Comparison of ENCODE assay signal across 19 mouse cellular contexts in the genomic region with DNA sequence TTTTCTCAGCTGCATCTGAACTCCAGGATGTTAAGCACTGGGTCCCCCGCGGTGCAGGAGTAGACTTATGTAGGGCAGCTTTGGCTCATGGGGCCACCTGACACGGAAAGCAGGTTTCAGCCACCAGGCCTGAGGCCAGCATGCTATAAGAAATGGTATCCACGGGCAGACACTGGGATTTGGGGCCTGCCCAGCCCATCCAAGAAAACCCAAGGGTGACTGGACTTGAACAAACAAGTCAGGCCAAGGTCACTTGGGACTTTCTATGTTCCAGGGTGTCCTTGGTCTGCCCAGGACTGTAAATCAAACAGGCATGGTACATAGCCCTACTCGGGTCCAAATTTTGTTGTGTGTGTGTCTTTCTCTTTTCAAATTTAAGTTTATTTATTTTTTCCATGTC. TPM values are rescaled to one million over a fixed set of nuclear protein-coding genes. Genes with fewer than 3 reads are reported as not detected.
DNase-seq lines count a peak whose midpoint lies in the region; ATAC-seq and TF ChIP-seq lines count a peak whose summit lies in the region.
"Had no signal": no experiment of that assay in that cellular context is flagged by ENCODE, and none has a peak within 500 bp of the region (broad histone marks: within the 10 kb centered on the region; RNA-seq: fewer than 3 reads in every experiment).

No protein-coding gene starts in this region.

- H3K36me3 ChIP-seq in forebrain, embryonic 15.5 days: no peaks in the 10 kb centered on the region
- no peaks in the 10 kb centered on the region for H3K36me3 ChIP-seq in forebrain, postnatal 0 days (ENCODE audit: insufficient read depth)
- no peaks in the 10 kb centered on the region for H3K36me3 ChIP-seq in heart, postnatal 0 days (replicated peaks; ENCODE audit: control insufficient read depth, insufficient read depth, low read length)
- H3K36me3 ChIP-seq in ES-E14 (ENCODE audit: control insufficient read depth, insufficient read depth, low read length, poor library complexity, severe bottlenecking): no peaks in the 10 kb centered on the region
- no peaks in the 10 kb centered on the region for H3K36me3 ChIP-seq in limb, embryonic 10.5 days

- WGBS in forebrain, embryonic 15.5 days: 56% methylated on average over 5 of the region's 5 CpGs
- 45% methylated on average over 5 of the region's 5 CpGs for WGBS in forebrain, postnatal 0 days
- 54% methylated on average over 5 of the region's 5 CpGs for WGBS in heart, postnatal 0 days
- 46% methylated on average over 5 of the region's 5 CpGs for WGBS in limb, embryonic 10.5 days

- TF ChIP-seq CTCF in forebrain, postnatal 0 days (IDR thresholded peaks at IDR 0.05; ENCODE audit: low read depth): no peak
- no peak for TF ChIP-seq CTCF in heart, postnatal 0 days (IDR thresholded peaks at IDR 0.05; ENCODE audit: low read depth)

- H3K27ac ChIP-seq in forebrain, embryonic 15.5 days (replicated peaks): peak overlapping the region; percentile 55; the same call in 1 of the 2 replicates
- no peak overlapping the region for H3K27ac ChIP-seq in forebrain, postnatal 0 days (ENCODE audit: low read depth, low read length)
- peak overlapping the region; percentile 63 for H3K27ac ChIP-seq in heart, postnatal 0 days (ENCODE audit: low read depth)
- H3K27ac ChIP-seq in ES-E14 (ENCODE audit: insufficient read depth, low read depth, low read length, poor library complexity, severe bottlenecking): peak overlapping the region; percentile 20; the same call in 1 of the 2 replicates
- H3K27ac ChIP-seq in limb, embryonic 10.5 days: peak overlapping the region; percentile 64

- no peak for TF ChIP-seq EP300 in heart, postnatal 0 days (IDR thresholded peaks at IDR 0.05; ENCODE audit: low read depth)

- no peak overlapping the region for H3K4me3 ChIP-seq in forebrain, embryonic 15.5 days
- H3K4me3 ChIP-seq in forebrain, postnatal 0 days (ENCODE audit: low read depth, low read length): no peak overlapping the region
- H3K4me3 ChIP-seq in heart, postnatal 0 days (ENCODE audit: low read depth, low read length): no peak overlapping the region
- no peak overlapping the region for H3K4me3 ChIP-seq in ES-E14 (ENCODE audit: insufficient read depth in 1 of 2, low read depth in 1 of 2, low read length in 2 of 2, poor library complexity in 1 of 2, severe bottlenecking in 1 of 2)
- no peak overlapping the region for H3K4me3 ChIP-seq in limb, embryonic 10.5 days
- H3K4me3 ChIP-seq: megakaryocyte, embryonic 14.5 days had no signal

- H3K4me1 ChIP-seq in forebrain, embryonic 15.5 days: peaks cover 24% of the 10 kb centered on the region
- peaks cover 3% of the 10 kb centered on the region; the same call in 1 of the 2 replicates for H3K4me1 ChIP-seq in forebrain, postnatal 0 days (ENCODE audit: insufficient read depth)
- peaks cover 24% of the 10 kb centered on the region for H3K4me1 ChIP-seq in heart, postnatal 0 days (ENCODE audit: control insufficient read depth, insufficient read depth)
- peaks cover 12 to 45% of the 10 kb centered on the region in 2 experiments for H3K4me1 ChIP-seq in ES-E14 (ENCODE audit: control insufficient read depth in 2 of 2, insufficient read depth in 2 of 2, low read length in 2 of 2, poor library complexity in 1 of 2)
- peaks cover 91% of the 10 kb centered on the region for H3K4me1 ChIP-seq in limb, embryonic 10.5 days

- H3K4me2 ChIP-seq in forebrain, embryonic 15.5 days (replicated peaks): no peak overlapping the region
- no peak overlapping the region for H3K4me2 ChIP-seq in forebrain, postnatal 0 days (ENCODE audit: low read depth)
- peak overlapping the region; percentile 58 for H3K4me2 ChIP-seq in heart, postnatal 0 days (ENCODE audit: low read depth, low read length)

- in situ Hi-C loops in ES-E14 (cut with MboI; ENCODE audit: low sequenced_read_pairs in 2 of 2, unreplicated experiment in 2 of 2): no loop called here

- DNase-seq in forebrain, postnatal 0 days: no peak
- no peak for DNase-seq in heart, postnatal 0 days (ENCODE audit: low spot score)
- DNase-seq in heart, postnatal 10 days: no peak
- no peak for DNase-seq in ES-E14 (ENCODE audit: low read depth, low spot score)
- no peak for DNase-seq in limb, embryonic 10.5 days (ENCODE audit: low spot score)
- DNase-seq in spleen, postnatal 10 days (ENCODE audit: low spot score in 2 of 2): no peak
- DNase-seq: cerebellum, adult 11 months; cerebellum, postnatal 14 days; embryo, embryonic 11 days; heart, adult 18-20 months; kidney, adult 9 months; kidney, postnatal 4 days; liver; liver, postnatal 0 days; lung, postnatal 14 days; thymus, adult 2 months had no signal

- H3K9ac ChIP-seq in forebrain, embryonic 15.5 days (replicated peaks): no peak overlapping the region
- H3K9ac ChIP-seq in forebrain, postnatal 0 days: no peak overlapping the region
- H3K9ac ChIP-seq in heart, postnatal 0 days (replicated peaks; ENCODE audit: low read depth, low read length): peak overlapping the region; percentile 3; the same call in 1 of the 2 replicates
- H3K9ac ChIP-seq in ES-E14 (ENCODE audit: insufficient read depth, low read depth, low read length, poor library complexity, severe bottlenecking): no peak overlapping the region
- H3K9ac ChIP-seq: liver, postnatal 0 days had no signal

- H3K9me3 ChIP-seq in forebrain, embryonic 15.5 days: no peaks in the 10 kb centered on the region
- H3K9me3 ChIP-seq in forebrain, postnatal 0 days (ENCODE audit: low read length): no peaks in the 10 kb centered on the region
- H3K9me3 ChIP-seq in heart, postnatal 0 days (replicated peaks; ENCODE audit: control insufficient read depth, low read length): no peaks in the 10 kb centered on the region
- H3K9me3 ChIP-seq in ES-E14 (ENCODE audit: control insufficient read depth, insufficient read depth, low read depth, low read length): no peaks in the 10 kb centered on the region
- H3K9me3 ChIP-seq in limb, embryonic 10.5 days (replicated peaks): no peaks in the 10 kb centered on the region

- no peak for ATAC-seq in forebrain, embryonic 15.5 days (replicated peaks)
- no peak for ATAC-seq in forebrain, postnatal 0 days
- no peak for ATAC-seq in heart, postnatal 0 days (ENCODE audit: insufficient read depth, low read depth)
- ATAC-seq: liver, postnatal 0 days; midbrain, embryonic 16.5 days had no signal

- H3K27me3 ChIP-seq in forebrain, embryonic 15.5 days: no peaks in the 10 kb centered on the region
- H3K27me3 ChIP-seq in forebrain, postnatal 0 days (ENCODE audit: insufficient read depth, low read length): no peaks in the 10 kb centered on the region
- no peaks in the 10 kb centered on the region for H3K27me3 ChIP-seq in heart, postnatal 0 days (ENCODE audit: control insufficient read depth, insufficient read depth, low read length)
- H3K27me3 ChIP-seq in limb, embryonic 10.5 days (ENCODE audit: low read depth, poor library complexity, severe bottlenecking): no peaks in the 10 kb centered on the region

- intact Hi-C loops in heart, postnatal 10 days (cut with DNase I): loop anchor here (5.0 kb wide), 1 partner anchor 55 kb away; no protein-coding TSS in a partner anchor

TF ChIP-seq in ES-E14, 5 proteins besides CTCF, POLR2A, EP300 and RAD21:
- TF ChIP-seq ZNF384 (IDR thresholded peaks at IDR 0.05; ENCODE audit: low read depth, low read length): no peak
- TF ChIP-seq CHD2 (IDR thresholded peaks at IDR 0.05; ENCODE audit: low read depth, low read length): no peak
- no peak for TF ChIP-seq HCFC1 (IDR thresholded peaks at IDR 0.05; ENCODE audit: borderline replicate concordance, insufficient read depth, low read length)
- TF ChIP-seq MAFK (IDR thresholded peaks at IDR 0.05; ENCODE audit: insufficient read depth, low read depth, low read length): no peak
- no peak for TF ChIP-seq ZC3H11A (IDR thresholded peaks at IDR 0.05; ENCODE audit: borderline replicate concordance, low read depth, low read length)

RNA-seq across cellular contexts. Expression of gene Slc38a10, which starts 15.9 kb away (rescaled TPM):
- 97.7 and 98.9 TPM in 2 replicates for polyA plus RNA-seq in forebrain, embryonic 15.5 days (2015; fragmentation: Nextera tagmentation; extraction: Ambion mirVana)
- 114 and 147 TPM in 2 replicates for total RNA-seq in forebrain, postnatal 0 days (2014; rRNA removed)
- polyA plus RNA-seq in forebrain, postnatal 0 days (2015; fragmentation: Nextera tagmentation; extraction: Ambion mirVana): 90.4 and 97.0 TPM in 2 replicates
- 113 and 139 TPM in 2 replicates for total RNA-seq in heart, postnatal 0 days (2014; rRNA removed; ENCODE audit: low replicate concordance)
- 56.2 and 65.9 TPM in 2 replicates for polyA plus RNA-seq in heart, postnatal 0 days (2015; fragmentation: Nextera tagmentation; extraction: Ambion mirVana)
- 100 to 1,000 TPM; 104 to 116 TPM for total RNA-seq in heart, postnatal 10 days (2021)
- total RNA-seq in ES-E14 (2012; rRNA removed): 146 and 216 TPM in 2 replicates
- polyA plus RNA-seq in limb, embryonic 10.5 days (2016; fragmentation: Nextera tagmentation; extraction: Ambion mirVana): 99.6 and 99.8 TPM in 2 replicates
